Mouse (Mus musculus) G1E (cell line): Measurements from ENCODE around the gene Ugt8a. TPM values are rescaled to one million over a fixed set of nuclear protein-coding genes. Genes with fewer than 3 reads are reported as not detected.

ENCODE experiments used
- ATAC-seq: 2 replicates; pipeline ENCODE4 v1.8.0; 2016; ENCODE audit warnings: mild to moderate bottlenecking; ENCODE audit not compliant: insufficient number of reproducible peaks, poor library complexity, low FRiP score, severe bottlenecking; ENCODE audit errors: extremely low read depth
- DNase-seq: peaks from one replicate; pipeline ENCODE4 v3.0.0; 2012; ENCODE audit warnings: low spot score
- H3K27me3 ChIP-seq: 2 replicates; pipeline ENCODE4 v1.6.1; 2012; ENCODE audit warnings: mild to moderate bottlenecking, low read length, inconsistent platforms; ENCODE audit not compliant: insufficient read depth
- H3K36me3 ChIP-seq: replicated peaks from 2 replicates; pipeline ENCODE3; 2012; ENCODE audit warnings: mild to moderate bottlenecking, inconsistent platforms
- H3K4me1 ChIP-seq: 2 replicates; pipeline ENCODE4 v1.6.1; 2012; ENCODE audit warnings: low read depth, low read length, inconsistent platforms, mixed read lengths; ENCODE audit not compliant: insufficient read depth
- H3K4me3 ChIP-seq: 2 replicates; pipeline ENCODE4 v1.5.1; 2012; ENCODE audit warnings: low read depth, mild to moderate bottlenecking, inconsistent platforms, low read length, moderate library complexity, mixed read lengths
- H3K9me3 ChIP-seq: replicated peaks from 2 replicates; pipeline ENCODE4 v1.6.1; 2012; ENCODE audit warnings: inconsistent platforms
- CTCF ChIP-seq: IDR thresholded peaks from 2 replicates; pipeline ENCODE4 v1.5.1; 2012; ENCODE audit warnings: low read depth, low read length, inconsistent platforms, mixed read lengths
- GATA1 ChIP-seq: IDR thresholded peaks from 2 replicates; pipeline ENCODE4 v1.6.1; 2012; ENCODE audit warnings: borderline replicate concordance, low read length, inconsistent platforms, mixed read lengths
- GATA2 ChIP-seq: IDR thresholded peaks from 2 replicates; pipeline ENCODE4 v1.6.1; 2012; ENCODE audit warnings: low read depth, low read length, inconsistent platforms, borderline replicate concordance
- POLR2AphosphoS5 ChIP-seq: IDR thresholded peaks from 2 replicates; pipeline ENCODE4 v1.6.1; 2012; ENCODE audit warnings: low read depth, low read length, inconsistent platforms; ENCODE audit not compliant: insufficient replicate concordance
- TAL1 ChIP-seq: conservative IDR thresholded peaks from 2 replicates; pipeline ENCODE4 v1.6.1; 2012; ENCODE audit warnings: low read depth, low read length, inconsistent platforms, mixed read lengths
- polyA plus RNA-seq: library from polyadenylated mRNA; stranded (reverse); fragments of >175 nt; gene quantifications from 2 replicates; pipeline ENCODE4 v1.2.3, GENCODE M21; 2012
- total RNA-seq, 2 experiments: library from RNA; stranded (forward) in 1 of 2; stranded (reverse) in 1 of 2; fragments of 200-1000 nt in 1 of 2; fragments of >200 nt in 1 of 2; fragmentation: Nextera tagmentation in 1 of 2; gene quantifications; 2 replicates each; pipeline ENCODE4 v1.2.3; 2014 to 2017

Ugt8a gene
- total and polyA plus RNA-seq, 3 experiments, result 0.05 TPM; not detected in 2

DNA sequence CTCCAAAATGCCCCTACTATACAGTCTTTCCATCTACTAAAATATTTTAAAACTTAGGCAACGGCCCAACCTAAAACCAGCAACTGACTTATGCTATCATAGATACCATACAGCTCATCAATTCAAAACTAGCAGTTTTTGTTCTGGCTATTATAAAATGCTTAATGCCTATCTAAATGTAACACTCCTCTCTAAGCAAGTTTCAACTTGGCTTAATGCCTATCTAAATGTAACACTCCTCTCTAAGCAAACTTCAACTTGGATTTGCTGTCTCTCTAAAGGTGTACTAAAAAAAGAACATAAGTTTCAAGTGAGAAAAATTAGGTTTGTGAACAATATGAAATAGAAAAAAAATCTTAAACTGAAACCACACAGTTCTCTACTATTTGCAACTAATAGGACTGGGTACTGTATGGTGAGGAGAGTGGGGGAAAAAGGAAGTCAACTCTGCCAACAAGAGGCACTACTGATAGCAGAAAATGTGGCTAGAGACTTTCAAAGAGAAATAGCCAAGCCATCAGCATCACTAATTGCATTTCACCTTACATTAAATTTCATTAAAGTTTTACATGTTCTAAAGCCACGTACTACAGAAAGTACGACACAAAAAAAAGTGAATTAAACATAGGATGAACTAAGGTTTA lies 5.7 kb downstream of the Ugt8a start:
- TF ChIP-seq TAL1, result no peak
- no peak for TF ChIP-seq CTCF
- no peak for TF ChIP-seq GATA2
- TF ChIP-seq POLR2AphosphoS5, result no peak
- no peak for TF ChIP-seq GATA1
- Histone ChIP-seq H3K4me1 (no peaks in the 10 kb centered on the region), H3K27me3 (no peaks in the 10 kb centered on the region), H3K9me3 (peaks cover 4% of the 10 kb centered on the region), H3K4me3 (no peak overlapping the region), H3K36me3 (no peaks in the 10 kb centered on the region)
- DNase-seq (no peak), ATAC-seq (no peak)

DNA sequence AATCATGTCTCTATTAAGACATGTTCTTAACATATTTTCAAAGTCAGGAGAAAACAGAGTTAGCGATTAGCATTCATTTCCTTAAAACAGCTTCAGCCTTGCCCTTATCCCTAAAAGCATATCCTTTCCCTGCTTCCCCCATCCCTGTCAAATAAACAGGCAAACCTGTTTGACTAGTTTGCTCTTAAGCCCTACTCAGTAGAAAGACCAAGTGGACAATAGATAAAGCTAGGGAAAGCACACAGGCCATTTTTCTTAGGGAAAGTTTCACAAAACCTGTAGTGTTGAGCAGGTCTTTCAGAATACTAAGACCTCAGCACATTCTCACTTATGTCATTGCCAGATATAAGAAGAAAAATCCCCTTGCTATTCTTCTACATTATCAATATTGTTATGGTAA lies 7.4 kb downstream of the Ugt8a start:
- no peak overlapping the region for H3K4me3 ChIP-seq
- TF ChIP-seq GATA2 (no peak), GATA1 (no peak), CTCF (no peak), TAL1 (no peak)
- ATAC-seq, result no peak
- no peaks in the 10 kb centered on the region for H3K4me1 ChIP-seq
- no peaks in the 10 kb centered on the region for H3K9me3 ChIP-seq
- no peak for DNase-seq
- no peaks in the 10 kb centered on the region for H3K27me3 ChIP-seq
- H3K36me3 ChIP-seq, result no peaks in the 10 kb centered on the region

DNA sequence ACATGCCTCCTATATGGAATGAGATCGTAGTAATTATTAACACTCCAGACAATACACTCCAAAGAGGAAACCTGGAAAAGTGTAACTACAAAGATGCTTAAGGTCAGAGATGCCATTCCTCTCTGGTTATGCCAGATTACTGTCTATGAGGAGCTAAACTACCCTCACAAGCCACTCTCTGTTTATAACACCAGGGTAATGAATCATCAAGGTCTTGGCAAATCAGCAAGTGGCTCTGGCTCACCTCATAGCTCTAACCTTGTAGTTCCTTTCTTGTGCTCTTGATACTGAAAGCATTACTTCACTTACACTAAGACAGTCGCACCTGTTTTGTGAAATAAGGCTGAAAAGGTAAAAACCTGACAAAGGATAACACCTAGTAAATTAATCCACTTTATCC lies 17.5 kb downstream of the Ugt8a start:
- DNase-seq, result no peak

DNA sequence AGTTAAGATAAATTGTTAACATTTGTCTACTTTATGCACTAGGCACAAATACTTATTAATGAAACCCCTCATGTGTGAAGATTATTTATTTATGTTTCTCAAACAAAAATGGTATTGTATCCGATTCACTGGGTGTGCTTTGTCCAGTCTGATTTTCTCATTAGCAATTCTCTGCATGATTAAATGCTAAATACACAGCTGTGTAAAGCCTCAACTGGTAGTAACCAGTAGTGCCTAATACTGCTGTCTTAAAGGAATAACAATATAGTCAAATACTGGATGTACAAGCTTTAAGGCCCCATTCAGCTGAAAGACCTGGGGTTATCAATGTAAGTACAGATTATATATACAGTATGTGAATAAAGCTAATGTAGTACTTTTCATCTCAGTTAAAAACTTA lies 39.4 kb downstream of the Ugt8a start:
- ATAC-seq, result no peak
- Histone ChIP-seq H3K27me3 (no peaks in the 10 kb centered on the region), H3K4me3 (no peak overlapping the region), H3K36me3 (no peaks in the 10 kb centered on the region), H3K9me3 (no peaks in the 10 kb centered on the region), H3K4me1 (no peaks in the 10 kb centered on the region)
- DNase-seq, result no peak
- no peak for TF ChIP-seq CTCF
- no peak for TF ChIP-seq GATA1
- TF ChIP-seq GATA2, result no peak
- TF ChIP-seq POLR2AphosphoS5, result no peak
- no peak for TF ChIP-seq TAL1

More for the DNA sequence above, 17.5 kb downstream of the Ugt8a start:
- Histone ChIP-seq H3K36me3 (no peaks in the 10 kb centered on the region), H3K27me3 (no peaks in the 10 kb centered on the region), H3K9me3 (peaks cover 2% of the 10 kb centered on the region), H3K4me3 (no peak overlapping the region), H3K4me1 (no peaks in the 10 kb centered on the region)
- no peak for ATAC-seq
- TF ChIP-seq GATA2, result no peak
- TF ChIP-seq CTCF, result no peak

DNA sequence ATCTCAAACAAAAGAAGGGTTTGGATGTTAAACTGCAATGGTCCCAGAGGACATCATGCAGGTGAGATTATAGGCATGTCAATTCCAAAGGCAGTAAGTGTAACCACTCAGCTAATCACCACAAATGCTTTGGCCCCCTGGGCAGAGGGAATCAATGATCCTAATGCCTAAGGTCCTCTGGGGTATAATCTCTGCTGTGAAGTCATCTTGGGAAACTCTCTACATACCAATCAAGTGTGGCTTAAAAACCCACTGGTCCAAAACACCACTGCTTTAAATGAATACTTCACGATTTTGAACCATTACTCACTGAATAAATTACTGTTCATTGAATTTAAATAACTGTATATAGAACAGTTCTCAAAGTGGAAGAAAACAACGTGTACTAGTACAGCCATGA lies 51.3 kb downstream of the Ugt8a start:
- Histone ChIP-seq H3K4me1 (no peaks in the 10 kb centered on the region), H3K4me3 (no peak overlapping the region), H3K27me3 (no peaks in the 10 kb centered on the region), H3K36me3 (no peaks in the 10 kb centered on the region), H3K9me3 (no peaks in the 10 kb centered on the region)
- ATAC-seq (no peak), DNase-seq (no peak)
- TF ChIP-seq POLR2AphosphoS5, result no peak
- TF ChIP-seq GATA1, result no peak
- no peak for TF ChIP-seq TAL1
- no peak for TF ChIP-seq CTCF
- TF ChIP-seq GATA2, result no peak

DNA sequence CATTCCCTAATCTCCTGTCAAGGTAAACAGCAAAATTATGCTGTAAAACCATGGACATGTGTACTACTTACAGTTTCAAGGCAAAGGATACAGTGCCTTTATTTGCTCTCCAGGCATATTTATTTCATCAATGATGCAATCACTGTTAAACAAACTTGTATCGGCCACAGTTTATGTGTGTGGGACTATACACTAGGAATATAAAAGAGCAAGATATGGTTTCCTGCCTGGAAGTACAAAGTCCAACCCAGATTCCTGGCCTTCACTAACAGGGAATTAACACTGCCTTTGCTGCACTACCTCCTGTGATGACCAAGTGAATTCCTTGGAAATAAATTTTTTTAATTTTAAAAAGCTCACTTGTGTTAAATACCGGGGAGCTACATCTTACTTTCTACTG lies 53.5 kb downstream of the Ugt8a start:
- Histone ChIP-seq H3K27me3 (no peaks in the 10 kb centered on the region), H3K4me1 (no peaks in the 10 kb centered on the region), H3K4me3 (no peak overlapping the region), H3K36me3 (no peaks in the 10 kb centered on the region), H3K9me3 (no peaks in the 10 kb centered on the region)
- TF ChIP-seq CTCF, result no peak
- no peak for ATAC-seq
- DNase-seq, result no peak

DNA sequence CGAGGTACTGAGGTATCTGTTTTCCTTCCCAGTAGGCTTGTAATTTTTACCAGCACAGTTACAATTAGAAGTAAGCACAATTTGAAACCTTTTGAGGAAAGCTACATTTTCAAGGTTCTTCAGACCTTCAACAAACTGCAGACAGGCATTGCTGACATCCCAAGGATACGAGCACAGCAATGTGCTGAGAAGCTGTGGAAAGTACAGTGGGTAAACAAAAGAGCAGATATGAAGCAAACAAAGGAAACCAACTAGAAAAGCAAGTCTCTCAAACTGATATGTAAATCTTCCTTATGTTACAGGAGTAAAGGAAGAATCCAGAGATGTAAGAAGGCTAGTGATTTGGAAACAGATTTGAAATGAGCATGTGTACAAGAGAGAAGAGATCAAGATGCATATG lies 54.0 kb downstream of the Ugt8a start:
- DNase-seq, result no peak
- no peak for ATAC-seq
- H3K4me3 ChIP-seq, result no peak overlapping the region

More for the DNA sequence above, 54.0 kb downstream of the Ugt8a start:
- TF ChIP-seq GATA1 (no peak), GATA2 (no peak), POLR2AphosphoS5 (no peak), CTCF (no peak), TAL1 (no peak)
- H3K36me3 ChIP-seq, result no peaks in the 10 kb centered on the region
- no peaks in the 10 kb centered on the region for H3K4me1 ChIP-seq
- H3K27me3 ChIP-seq, result no peaks in the 10 kb centered on the region
- H3K9me3 ChIP-seq, result no peaks in the 10 kb centered on the region
